In genomic region chr17:56462835-56463455, GRCm38 (mm10) we compare ENCODE assay signal across 9 mouse cellular contexts. TPM values are rescaled to one million over a fixed set of nuclear protein-coding genes. Genes with fewer than 3 reads are reported as not detected.
DNase-seq lines count a peak whose midpoint lies in the region; ATAC-seq and TF ChIP-seq lines count a peak whose summit lies in the region.
"Had no signal": no experiment of that assay in that cellular context is flagged by ENCODE, and none has a peak within 500 bp of the region (broad histone marks: within the 10 kb centered on the region; RNA-seq: fewer than 3 reads in every experiment).

No protein-coding gene starts in this region.

- H3K36me3 ChIP-seq in heart, embryonic 13.5 days, result peaks cover 2% of the 10 kb centered on the region; the same call in 1 of the 2 replicates
- H3K36me3 ChIP-seq in E14TG2a.4 (ENCODE audit: insufficient read depth, low read length), result peaks cover 5% of the 10 kb centered on the region
- no peaks in the 10 kb centered on the region for H3K36me3 ChIP-seq in forebrain, embryonic 11.5 days (ENCODE audit: control insufficient read depth, insufficient read depth, low read length)
- no peaks in the 10 kb centered on the region for H3K36me3 ChIP-seq in liver, embryonic 13.5 days

- intact Hi-C loops in heart, postnatal 10 days (cut with DNase I), result no loop called here
- intact Hi-C loops in left cerebral cortex, postnatal 4 days (cut with DNase I), result no loop called here

- ATAC-seq in heart, embryonic 13.5 days (ENCODE audit: extremely low read depth, insufficient number of reproducible peaks, low FRiP score, low TSS enrichment), result no peak
- ATAC-seq in forebrain, embryonic 11.5 days (replicated peaks; ENCODE audit: low FRiP score), result no peak
- ATAC-seq in liver, embryonic 13.5 days (ENCODE audit: low read depth), result no peak

- 5% methylated on average over 17 of the region's 17 CpGs for whole genome bisulfite sequencing in heart, embryonic 13.5 days
- WGBS in forebrain, embryonic 11.5 days, result 3% methylated on average over 16 of the region's 17 CpGs
- WGBS in liver, embryonic 13.5 days (ENCODE audit: insufficient replicate concordance), result 15% methylated on average over 17 of the region's 17 CpGs

- H3K27me3 ChIP-seq in heart, embryonic 13.5 days (replicated peaks), result no peaks in the 10 kb centered on the region
- H3K27me3 ChIP-seq in E14TG2a.4 (ENCODE audit: insufficient read depth, low read length), result peaks cover 27% of the 10 kb centered on the region
- no peaks in the 10 kb centered on the region for H3K27me3 ChIP-seq in forebrain, embryonic 11.5 days (ENCODE audit: control insufficient read depth, insufficient read depth, low read length)
- H3K27me3 ChIP-seq in liver, embryonic 13.5 days, result peaks cover 8% of the 10 kb centered on the region; the same call in 1 of the 2 replicates

- peak overlapping the region; percentile 66 for H3K4me3 ChIP-seq in heart, embryonic 13.5 days
- peak overlapping the region; percentile 89 for H3K4me3 ChIP-seq in E14TG2a.4 (replicated peaks; ENCODE audit: low read length)
- H3K4me3 ChIP-seq in forebrain, embryonic 11.5 days (ENCODE audit: low read depth, low read length), result peak overlapping the region; percentile 56
- H3K4me3 ChIP-seq in liver, embryonic 13.5 days (replicated peaks), result peak overlapping the region; percentile 64

- TF ChIP-seq CTCF in E14TG2a.4 (conservative IDR thresholded peaks at IDR 0.05; ENCODE audit: low read length), result no peak

- DNase-seq in heart, postnatal 10 days, result no peak
- DNase-seq in forebrain, embryonic 11.5 days (ENCODE audit: low spot score), result no peak
- no peak for DNase-seq in liver, embryonic 13.5 days
- DNase-seq in right cerebral cortex, postnatal 4 days, result no peak
- no peak for DNase-seq in adrenal gland, adult 8-10 months
- no peak for DNase-seq in left cerebral cortex, postnatal 4 days

- peak overlapping the region; percentile 89 for H3K4me2 ChIP-seq in heart, embryonic 13.5 days
- H3K4me2 ChIP-seq in forebrain, embryonic 11.5 days (ENCODE audit: low read depth, low read length, severe bottlenecking), result peak overlapping the region; percentile 96
- H3K4me2 ChIP-seq in liver, embryonic 13.5 days, result peak overlapping the region; percentile 86

- H3K9me3 ChIP-seq in heart, embryonic 13.5 days, result no peaks in the 10 kb centered on the region
- H3K9me3 ChIP-seq in E14TG2a.4 (ENCODE audit: low read length), result no peaks in the 10 kb centered on the region
- no peaks in the 10 kb centered on the region for H3K9me3 ChIP-seq in forebrain, embryonic 11.5 days (ENCODE audit: control insufficient read depth, low read length)
- no peaks in the 10 kb centered on the region for H3K9me3 ChIP-seq in liver, embryonic 13.5 days (replicated peaks)

- H3K27ac ChIP-seq in heart, embryonic 13.5 days (replicated peaks), result peak overlapping the region; percentile 95
- peak overlapping the region; percentile 92 for H3K27ac ChIP-seq in forebrain, embryonic 11.5 days (ENCODE audit: low read depth, low read length)
- H3K27ac ChIP-seq in liver, embryonic 13.5 days, result no peak overlapping the region; the same call in 1 of the 2 replicates

- peaks cover 55% of the 10 kb centered on the region for H3K4me1 ChIP-seq in heart, embryonic 13.5 days
- peaks cover 48% of the 10 kb centered on the region for H3K4me1 ChIP-seq in E14TG2a.4 (replicated peaks; ENCODE audit: low read depth, low read length)
- peaks cover 16% of the 10 kb centered on the region for H3K4me1 ChIP-seq in forebrain, embryonic 11.5 days (replicated peaks; ENCODE audit: control insufficient read depth, insufficient read depth, low read length)
- H3K4me1 ChIP-seq in liver, embryonic 13.5 days (replicated peaks), result peaks cover 34% of the 10 kb centered on the region

- peak overlapping the region; percentile 80 for H3K9ac ChIP-seq in heart, embryonic 13.5 days
- peak overlapping the region; percentile 29; the same call in 1 of the 2 replicates for H3K9ac ChIP-seq in forebrain, embryonic 11.5 days (ENCODE audit: low read length)
- H3K9ac ChIP-seq in liver, embryonic 13.5 days, result 0 out of 2 replicates have a peak overlapping the region, but pooled peaks have one; percentile 9

RNA-seq across cellular contexts. Expression of gene Ptprs, which starts 13.3 kb away (rescaled TPM):
- 45.4 and 50.1 TPM in 2 replicates for polyA plus RNA-seq in heart, embryonic 13.5 days (2015; fragmentation: Nextera tagmentation; extraction: Ambion mirVana)
- total RNA-seq in heart, postnatal 10 days (2021), result 10 to 100 TPM; 87.3 to 92.3 TPM
- 210 and 218 TPM in 2 replicates for polyA plus RNA-seq in forebrain, embryonic 11.5 days (2014; fragmentation: Nextera tagmentation; extraction: Ambion mirVana)
- 6.2 and 7.6 TPM in 2 replicates for polyA plus RNA-seq in liver, embryonic 13.5 days (2015; fragmentation: Nextera tagmentation; extraction: Ambion mirVana)
- total RNA-seq in adrenal gland, adult 8-10 months (2022), result 100 to 1,000 TPM; 253 to 392 (median 313) TPM
- total RNA-seq in left cerebral cortex, postnatal 4 days (2021), result 100 to 1,000 TPM; 821 to 872 TPM

RNA-seq across cellular contexts. Expression of gene Znrf4, which starts 49.3 kb away (rescaled TPM):
- polyA plus RNA-seq in heart, embryonic 13.5 days (2015; fragmentation: Nextera tagmentation; extraction: Ambion mirVana), result not detected in 2 replicates
- not detected for total RNA-seq in heart, postnatal 10 days (2021)
- polyA plus RNA-seq in forebrain, embryonic 11.5 days (2014; fragmentation: Nextera tagmentation; extraction: Ambion mirVana), result not detected in 2 replicates
- polyA plus RNA-seq in liver, embryonic 13.5 days (2015; fragmentation: Nextera tagmentation; extraction: Ambion mirVana), result not detected in 2 replicates
- not detected for total RNA-seq in adrenal gland, adult 8-10 months (2022)
- total RNA-seq in left cerebral cortex, postnatal 4 days (2021), result not detected
- polyA plus RNA-seq: large intestine, adult 2 months had no signal

Comparison
In these comparisons a context has a peak if more than half of its experiments do, and no peak if none do; other contexts are left out.
1. H3K9ac ChIP-seq: peak in every context shown above with its lines; median percentile 80 in heart, embryonic 13.5 days; 29 in forebrain, embryonic 11.5 days; 9 in liver, embryonic 13.5 days.